Mouse (Mus musculus) B cell, adult (primary cell): ENCODE measurements around the gene Dnajc10. TPM values are rescaled to one million over a fixed set of nuclear protein-coding genes. Genes with fewer than 3 reads are reported as not detected.

Experiments used
- total RNA-seq: library from RNA; stranded (reverse); gene quantifications from 4 replicates; pipeline ENCODE4 v1.2.4, GENCODE M21; 2023; ENCODE audit not compliant: inconsistent age

Dnajc10 gene
- 36.8 to 43.2 TPM (median 37.8 TPM) in 4 replicates for total RNA-seq

GRCm38 (mm10) chr2:80315242-80316161, at the start of gene Dnajc10:
Gene Dnajc10, plus strand, starts transcription at chr2:80315466.

GRCm38 (mm10) chr2:80292172-80292571, 23.1 kb upstream of the Dnajc10 start, which contains the start of gene Prdx6b:
Gene Prdx6b, plus strand, starts transcription at chr2:80292472.

Other genes starting within 250 kb of the Dnajc10 start
- gene Pde1a, start 186.0 kb upstream of the Dnajc10 start, total RNA-seq, result not detected in 4 replicates
- not detected in 4 replicates for gene Prdx6b, start 23.0 kb upstream of the Dnajc10 start, total RNA-seq
- not detected in 4 replicates for gene Frzb, start 132.2 kb downstream of the Dnajc10 start, total RNA-seq